Mouse (Mus musculus) liver, postnatal 0 days (tissue): ENCODE results near the gene Mfsd7a. TPM values are rescaled to one million over a fixed set of nuclear protein-coding genes. Genes with fewer than 3 reads are reported as not detected.

Source experiments
- ATAC-seq: fragments of 200-750 bp; cut with Nextera tagmentation; 2 replicates; pipeline ENCODE4 v1.8.0; 2017; ENCODE audit warnings: mild to moderate bottlenecking, moderate library complexity
- DNase-seq: peaks from one replicate; pipeline ENCODE4 v3.0.0-alpha.2; 2016
- H3K27ac ChIP-seq: fragments of 300-500 bp; sonication (generic); 2 replicates; pipeline ENCODE4 v1.5.1; 2014; ENCODE audit warnings: antibody characterized with exemption, moderate library complexity, mild to moderate bottlenecking, low read depth
- H3K27me3 ChIP-seq: fragments of 300-500 bp; sonication (generic); 2 replicates; pipeline ENCODE4 v1.6.1; 2014; ENCODE audit warnings: low read length, control low read depth, mixed read lengths; ENCODE audit not compliant: insufficient read depth
- H3K36me3 ChIP-seq: fragments of 300-500 bp; sonication (generic); replicated peaks from 2 replicates; pipeline ENCODE4 v1.6.1; 2014; ENCODE audit warnings: mild to moderate bottlenecking, control low read depth, low read length, moderate library complexity, mixed read lengths; ENCODE audit not compliant: insufficient read depth
- H3K4me1 ChIP-seq: fragments of 300-500 bp; sonication (generic); 2 replicates; pipeline ENCODE4 v1.6.1; 2014; ENCODE audit warnings: antibody characterized with exemption, mild to moderate bottlenecking, control low read depth; ENCODE audit not compliant: insufficient read depth
- H3K4me2 ChIP-seq: fragments of 300-500 bp; sonication (generic); 2 replicates; pipeline ENCODE4 v1.6.1; 2014; ENCODE audit warnings: low read depth, mild to moderate bottlenecking, low read length, moderate library complexity, mixed read lengths
- H3K4me3 ChIP-seq: fragments of 300-500 bp; sonication (generic); 2 replicates; pipeline ENCODE4 v1.5.1; 2014; ENCODE audit warnings: low read depth, low read length
- H3K9ac ChIP-seq: fragments of 300-500 bp; sonication (generic); replicated peaks from 2 replicates; pipeline ENCODE4 v1.6.1; 2014; ENCODE audit warnings: mild to moderate bottlenecking, moderate library complexity
- H3K9me3 ChIP-seq: fragments of 300-500 bp; sonication (generic); 2 replicates; pipeline ENCODE4 v1.6.1; 2016; ENCODE audit warnings: mild to moderate bottlenecking, control low read depth, low read length, mixed read lengths
- CTCF ChIP-seq: sonication (generic); IDR thresholded peaks from 2 replicates; pipeline ENCODE4 v1.5.1; 2016; ENCODE audit warnings: antibody characterized with exemption, low read depth
- EP300 ChIP-seq: IDR thresholded peaks from 2 replicates; pipeline ENCODE4 v1.6.1; 2016; ENCODE audit warnings: antibody characterized with exemption, low read depth, mild to moderate bottlenecking
- WGBS: fragments of 180-500 bp; shearing (Covaris S2); extraction: QIAGEN DNeasy Blood & Tissue Kit; methylation state at CpG from one replicate; pipeline ENCODE4 v1.1.7; 2014; ENCODE audit not compliant: insufficient replicate concordance; 5-methylcytosine and 5-hydroxymethylcytosine counted together
- polyA plus RNA-seq: library from polyadenylated mRNA; unstranded; fragments of >200 nt; fragmentation: Nextera tagmentation; extraction: Ambion mirVana; gene quantifications from 2 replicates; pipeline ENCODE4 v1.2.1, GENCODE M21; 2015

Gene Mfsd7a
- polyA plus RNA-seq, 1 experiment from 2014 or later, result 0.41 TPM

DNA sequence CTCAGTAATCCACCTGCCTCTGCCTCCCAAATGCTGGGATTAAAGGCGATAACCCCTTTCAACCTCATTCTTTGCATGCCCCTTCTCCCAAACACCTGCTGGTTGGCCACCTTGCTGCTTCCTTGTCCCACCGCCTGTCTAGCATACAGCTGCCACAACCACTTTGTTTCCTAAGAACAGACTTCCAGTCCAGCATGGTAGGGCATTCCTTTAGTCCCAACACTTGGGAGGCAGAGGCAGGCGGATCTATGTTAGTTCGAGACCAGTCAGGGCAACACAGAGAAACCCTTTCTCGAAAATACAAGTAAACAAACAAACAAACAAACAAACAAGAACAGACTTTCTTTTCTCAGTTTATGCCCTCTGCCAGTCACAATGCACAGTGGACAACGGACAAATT is 11.8 kb upstream of the Mfsd7a start:
- Histone ChIP-seq H3K4me1 (peaks cover 37% of the 10 kb centered on the region), H3K4me3 (peak overlapping the region; percentile 98), H3K27ac (0 out of 2 replicates have a peak overlapping the region, but pooled peaks have one; percentile 2), H3K9me3 (no peaks in the 10 kb centered on the region), H3K36me3 (no peaks in the 10 kb centered on the region), H3K27me3 (no peaks in the 10 kb centered on the region), H3K9ac (peak overlapping the region; percentile 99), H3K4me2 (peak overlapping the region; percentile 78)
- TF ChIP-seq EP300 (no peak), CTCF (no peak)
- DNase-seq, result no peak
- WGBS, result 51% methylated on average over 6 of the region's 6 CpGs
- no peak for ATAC-seq

DNA sequence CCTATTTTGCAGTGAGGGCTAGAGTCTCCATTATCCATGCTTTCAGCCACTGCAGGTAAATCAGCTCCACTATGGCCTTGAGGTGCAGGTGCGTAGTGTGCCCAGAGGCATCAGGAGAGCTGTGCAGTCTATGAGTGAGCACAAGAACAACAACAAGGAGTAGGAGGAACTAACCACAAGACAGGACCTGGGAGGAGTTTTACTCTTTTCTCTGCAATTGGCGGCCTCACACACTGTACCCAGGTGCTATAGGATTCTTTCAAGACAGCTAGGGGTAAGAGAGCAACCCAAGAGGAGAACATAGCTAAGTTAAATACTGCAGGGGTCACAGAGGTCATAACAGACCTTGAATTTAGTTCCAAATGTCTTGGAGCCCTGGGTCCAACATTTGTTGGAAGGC is 10.0 kb upstream of the Mfsd7a start:
- no peaks in the 10 kb centered on the region for H3K27me3 ChIP-seq
- H3K27ac ChIP-seq, result no peak overlapping the region
- H3K9me3 ChIP-seq, result no peaks in the 10 kb centered on the region
- no peak overlapping the region for H3K4me3 ChIP-seq
- H3K4me1 ChIP-seq, result peaks cover 25% of the 10 kb centered on the region
- H3K9ac ChIP-seq, result no peak overlapping the region
- H3K4me2 ChIP-seq, result no peak overlapping the region
- H3K36me3 ChIP-seq, result no peaks in the 10 kb centered on the region
- DNase-seq, result no peak
- 69% methylated on average over 2 of the region's 2 CpGs for WGBS
- no peak for ATAC-seq
- no peak for TF ChIP-seq CTCF
- no peak for TF ChIP-seq EP300

DNA sequence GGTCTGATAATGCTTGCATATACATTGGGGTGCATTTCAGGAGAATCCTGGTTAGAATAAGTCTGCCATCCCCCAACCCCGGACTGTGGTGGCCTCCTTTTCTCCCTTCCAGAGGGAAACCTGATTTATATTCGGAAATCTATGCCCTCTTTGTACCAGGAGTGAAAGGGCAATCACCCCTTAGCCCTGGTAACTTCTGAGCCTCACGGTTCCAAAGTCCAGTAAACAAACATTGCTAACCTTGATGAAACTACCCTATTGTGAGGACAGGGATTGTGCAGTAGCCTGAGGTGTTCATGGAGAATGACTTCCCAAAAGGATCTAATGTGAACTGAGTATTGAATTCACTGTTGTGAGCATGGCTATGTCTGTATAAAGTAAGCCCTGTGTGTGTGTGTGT is 5.4 kb upstream of the Mfsd7a start:
- peak; percentile 95 for ATAC-seq
- peak overlapping the region; percentile 84 for H3K27ac ChIP-seq
- TF ChIP-seq EP300 (peak; percentile 62; the same call in 1 of the 2 replicates), CTCF (no peak)
- H3K9me3 ChIP-seq, result no peaks in the 10 kb centered on the region
- peaks cover 16% of the 10 kb centered on the region for H3K4me1 ChIP-seq
- H3K36me3 ChIP-seq, result no peaks in the 10 kb centered on the region
- no peak overlapping the region for H3K9ac ChIP-seq
- H3K4me2 ChIP-seq, result no peak overlapping the region
- no peaks in the 10 kb centered on the region for H3K27me3 ChIP-seq
- 39% methylated on average over 3 of the region's 3 CpGs for WGBS
- no peak overlapping the region for H3K4me3 ChIP-seq
- DNase-seq, result no peak

GRCm38 (mm10) chr5:108452422-108452821 is 3.7 kb upstream of the Mfsd7a start:
- Histone ChIP-seq H3K4me1 (peaks cover 21% of the 10 kb centered on the region), H3K36me3 (no peaks in the 10 kb centered on the region), H3K4me3 (no peak overlapping the region), H3K27me3 (no peaks in the 10 kb centered on the region), H3K4me2 (no peak overlapping the region), H3K9me3 (no peaks in the 10 kb centered on the region), H3K9ac (no peak overlapping the region), H3K27ac (peak overlapping the region; percentile 49; the same call in 1 of the 2 replicates)
- TF ChIP-seq EP300 (no peak), CTCF (no peak)
- DNase-seq, result no peak
- ATAC-seq, result no peak
- 93% methylated on average over 1 of the region's 1 CpGs for WGBS

DNA sequence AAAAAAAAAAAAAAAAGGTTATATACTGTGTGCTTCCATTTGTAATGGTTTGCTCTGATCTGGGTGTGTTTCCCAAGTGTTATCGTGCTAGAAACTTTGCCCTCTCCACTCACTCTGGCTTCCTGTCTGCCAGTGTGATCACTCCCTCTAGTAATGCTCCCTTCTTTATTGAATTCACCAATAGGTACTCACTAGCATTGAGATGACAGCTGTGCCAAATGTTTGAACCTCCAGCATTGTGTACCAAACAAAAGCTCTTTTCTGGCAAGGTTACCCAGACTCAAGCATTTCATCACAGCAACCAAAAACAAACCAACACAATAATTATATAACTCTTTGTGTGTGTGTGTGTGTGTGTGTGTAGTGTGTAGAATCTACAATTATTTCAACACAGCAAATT is 2.9 kb upstream of the Mfsd7a start:
- no peak for TF ChIP-seq CTCF
- no peak for TF ChIP-seq EP300
- DNase-seq (no peak), ATAC-seq (peak; percentile 10; the same call in 1 of the 2 replicates)
- no peak overlapping the region for H3K9ac ChIP-seq
- H3K9me3 ChIP-seq, result no peaks in the 10 kb centered on the region
- peak overlapping the region; percentile 49 for H3K27ac ChIP-seq
- H3K4me1 ChIP-seq, result peaks cover 21% of the 10 kb centered on the region
- no peak overlapping the region for H3K4me2 ChIP-seq
- H3K36me3 ChIP-seq, result no peaks in the 10 kb centered on the region
- H3K4me3 ChIP-seq, result no peak overlapping the region
- WGBS, result 62% methylated on average over 1 of the region's 1 CpGs
- no peaks in the 10 kb centered on the region for H3K27me3 ChIP-seq

DNA sequence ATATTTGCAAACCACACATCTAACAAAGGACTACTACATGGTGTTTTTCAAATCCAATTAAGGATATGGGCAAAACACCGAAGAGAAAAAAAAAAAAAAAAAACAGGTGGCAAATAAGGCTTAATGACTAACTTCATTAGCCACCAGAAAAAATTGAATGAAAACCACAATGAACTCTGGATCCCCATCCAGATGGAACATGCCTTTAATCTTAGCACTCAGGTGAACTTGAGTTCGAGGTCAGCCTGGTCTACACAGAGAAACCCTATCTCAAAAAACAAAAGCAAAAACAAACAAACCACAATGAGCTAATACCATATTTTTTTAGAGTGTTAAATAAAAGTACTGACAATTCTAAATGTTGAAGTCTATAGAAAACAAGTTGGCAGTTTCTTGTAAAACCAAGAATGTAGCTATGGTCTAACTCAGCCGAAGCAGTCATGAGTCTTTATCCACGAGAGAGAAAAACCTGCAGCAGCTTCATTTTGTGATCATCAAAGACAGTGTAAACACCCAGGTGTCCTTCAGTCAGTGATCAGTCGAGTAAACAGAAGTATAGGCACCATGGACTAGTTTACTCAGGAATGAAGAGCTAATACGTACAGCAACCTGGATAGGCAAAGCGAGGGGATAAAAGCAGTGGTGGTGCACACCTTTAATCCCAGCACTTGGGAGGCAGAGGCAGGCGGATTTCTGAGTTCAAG is 2.3 kb upstream of the Mfsd7a start:
- Histone ChIP-seq H3K36me3 (no peaks in the 10 kb centered on the region), H3K4me1 (peaks cover 21% of the 10 kb centered on the region), H3K4me2 (no peak overlapping the region), H3K9ac (no peak overlapping the region), H3K9me3 (no peaks in the 10 kb centered on the region), H3K27ac (peak overlapping the region; percentile 49), H3K27me3 (no peaks in the 10 kb centered on the region), H3K4me3 (no peak overlapping the region)
- 69% methylated on average over 8 of the region's 8 CpGs for WGBS
- TF ChIP-seq CTCF (no peak), EP300 (no peak)
- DNase-seq, result no peak
- no peak for ATAC-seq
